Mouse (Mus musculus): ENCODE results near the gene Tnfsf10. TPM values are rescaled to one million over a fixed set of nuclear protein-coding genes. Genes with fewer than 3 reads are reported as not detected.

The Tnfsf10 gene
- polyA plus RNA-seq, 1 experiment = 1.6 TPM

DNA sequence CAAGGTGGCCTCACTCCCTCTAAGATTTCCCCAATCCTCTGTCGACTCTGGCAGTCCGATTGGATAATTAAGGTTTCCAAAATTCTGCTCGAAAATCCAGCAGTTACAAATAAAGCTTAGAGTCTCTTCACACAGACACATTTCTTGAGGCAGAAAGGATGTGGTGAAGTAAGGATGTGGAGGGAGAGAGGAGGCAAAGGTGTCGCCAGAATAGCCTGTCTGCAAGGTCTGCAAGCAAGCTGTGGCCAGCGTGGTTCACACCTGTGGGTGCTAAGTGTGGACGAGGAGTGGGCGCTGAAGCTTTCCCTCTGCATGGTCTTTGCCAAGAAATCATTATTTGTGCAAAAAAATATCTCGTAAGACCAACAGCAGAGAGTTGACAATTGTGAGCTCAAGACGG, 5.8 kb downstream of the Tnfsf10 start:
- TF ChIP-seq CTCF (IDR thresholded peaks at IDR 0.05; ENCODE audit: extremely low read depth, insufficient read depth, insufficient read length, insufficient replicate concordance) = no peak
- no peak for TF ChIP-seq POLR2A (IDR thresholded peaks at IDR 0.05; ENCODE audit: low read depth, low read length)
- Histone ChIP-seq H3K27ac (ENCODE audit: insufficient read depth, low read length) (no peak overlapping the region), H3K4me1 (ENCODE audit: control insufficient read depth, insufficient read depth, insufficient read length) (peaks cover 4% of the 10 kb centered on the region; the same call in 1 of the 2 replicates), H3K4me3 (ENCODE audit: extremely low read depth, insufficient read depth, insufficient read length) (no peak overlapping the region), H3K36me3 (ENCODE audit: control insufficient read depth, insufficient read depth, low read length) (no peaks in the 10 kb centered on the region), H3K27me3 (ENCODE audit: control insufficient read depth, insufficient read depth, low read length) (no peaks in the 10 kb centered on the region)
- 62% methylated on average over 9 of the region's 9 CpGs for WGBS
- DNase-seq (ENCODE audit: low read depth in 1 of 2, low spot score in 2 of 2) = no peak

DNA sequence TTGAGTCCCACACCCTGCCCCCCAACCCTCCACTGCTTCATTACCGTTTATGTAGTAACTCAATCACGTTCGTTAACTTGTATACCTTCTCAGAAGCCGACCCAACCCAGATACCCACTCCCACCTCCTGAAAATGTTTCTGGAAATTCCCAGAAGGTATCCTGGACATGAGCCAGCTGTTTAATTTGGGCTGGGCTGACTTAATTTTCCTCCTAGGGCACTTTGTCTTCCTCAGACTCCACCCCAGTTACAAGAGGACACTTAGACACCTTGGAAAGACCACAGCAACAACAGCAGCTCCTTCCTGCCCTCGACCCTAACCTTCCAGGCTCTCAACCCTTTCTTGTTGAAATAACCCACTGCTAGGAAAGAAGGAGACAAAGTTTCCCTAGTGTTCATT, 6.7 kb downstream of the Tnfsf10 start:
- Histone ChIP-seq H3K36me3 (ENCODE audit: control insufficient read depth, insufficient read depth, low read length) (no peaks in the 10 kb centered on the region), H3K27me3 (ENCODE audit: control insufficient read depth, insufficient read depth, low read length) (no peaks in the 10 kb centered on the region), H3K27ac (ENCODE audit: insufficient read depth, low read length) (no peak overlapping the region), H3K4me1 (ENCODE audit: control insufficient read depth, insufficient read depth, insufficient read length) (peaks cover 2% of the 10 kb centered on the region; the same call in 1 of the 2 replicates), H3K4me3 (ENCODE audit: extremely low read depth, insufficient read depth, insufficient read length) (no peak overlapping the region)
- no peak for DNase-seq (ENCODE audit: low read depth in 1 of 2, low spot score in 2 of 2)
- no peak for TF ChIP-seq POLR2A (IDR thresholded peaks at IDR 0.05; ENCODE audit: low read depth, low read length)
- no peak for TF ChIP-seq CTCF (IDR thresholded peaks at IDR 0.05; ENCODE audit: extremely low read depth, insufficient read depth, insufficient read length, insufficient replicate concordance)
- 90% methylated on average over 5 of the region's 5 CpGs for WGBS

DNA sequence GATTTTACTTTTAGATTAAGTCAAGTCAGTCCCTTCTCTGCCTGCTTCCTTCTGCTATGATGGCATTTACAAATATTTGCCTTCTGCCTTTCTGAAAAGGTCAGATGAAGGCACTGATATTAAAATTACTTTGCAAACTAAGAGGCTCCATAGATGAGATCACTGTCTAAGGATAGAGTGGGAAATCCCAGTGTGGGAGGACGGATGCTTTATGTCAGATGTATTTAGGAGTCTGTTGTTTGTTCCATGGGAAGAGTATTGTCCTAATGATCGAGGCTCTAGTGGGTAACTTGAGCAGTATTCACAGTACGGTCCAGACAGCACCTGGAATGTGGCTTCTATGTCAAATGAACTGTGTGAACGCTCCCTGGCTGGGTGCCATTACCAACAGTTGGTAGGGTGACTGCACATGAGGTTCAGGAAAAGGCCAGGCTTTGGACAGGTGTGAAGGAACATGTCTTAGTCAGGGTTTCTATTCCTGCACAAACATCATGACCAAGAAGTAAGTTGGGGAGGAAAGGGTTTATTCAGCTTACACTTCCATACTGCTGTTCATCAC, 9.9 kb downstream of the Tnfsf10 start:
- H3K4me1 ChIP-seq (ENCODE audit: control insufficient read depth, insufficient read depth, insufficient read length) = peaks cover 2% of the 10 kb centered on the region; the same call in 1 of the 2 replicates
- H3K36me3 ChIP-seq (ENCODE audit: control insufficient read depth, insufficient read depth, low read length) = no peaks in the 10 kb centered on the region
- no peak overlapping the region for H3K4me3 ChIP-seq (ENCODE audit: extremely low read depth, insufficient read depth, insufficient read length)
- TF ChIP-seq CTCF (IDR thresholded peaks at IDR 0.05; ENCODE audit: extremely low read depth, insufficient read depth, insufficient read length, insufficient replicate concordance) (no peak), POLR2A (IDR thresholded peaks at IDR 0.05; ENCODE audit: low read depth, low read length) (no peak)
- 79% methylated on average over 4 of the region's 4 CpGs for WGBS
- no peak for DNase-seq (ENCODE audit: low read depth in 1 of 2, low spot score in 2 of 2)
- no peaks in the 10 kb centered on the region for H3K27me3 ChIP-seq (ENCODE audit: control insufficient read depth, insufficient read depth, low read length)
- no peak overlapping the region for H3K27ac ChIP-seq (ENCODE audit: insufficient read depth, low read length)

DNA sequence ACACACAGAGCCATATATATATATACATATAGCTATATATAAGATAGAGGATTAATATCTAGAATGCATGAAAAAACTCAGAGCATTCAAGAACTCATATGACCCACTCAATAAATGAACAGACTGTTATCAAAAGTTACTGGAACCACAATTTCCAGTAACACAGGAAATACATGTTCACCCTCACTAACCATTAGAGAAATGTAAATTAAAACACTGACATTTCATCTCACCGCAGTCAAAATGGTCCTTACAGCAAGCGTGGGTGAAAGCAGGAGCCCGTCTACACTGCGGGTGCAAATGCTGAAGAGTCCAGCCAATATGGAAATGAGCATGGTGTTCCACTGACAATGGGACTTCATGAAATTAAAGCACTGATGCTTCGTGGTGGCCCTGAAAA, 13.9 kb downstream of the Tnfsf10 start:
- Histone ChIP-seq H3K4me3 (ENCODE audit: extremely low read depth, insufficient read depth, insufficient read length) (no peak overlapping the region), H3K36me3 (ENCODE audit: control insufficient read depth, insufficient read depth, low read length) (peaks cover 4% of the 10 kb centered on the region), H3K27me3 (ENCODE audit: control insufficient read depth, insufficient read depth, low read length) (no peaks in the 10 kb centered on the region), H3K27ac (ENCODE audit: insufficient read depth, low read length) (no peak overlapping the region), H3K4me1 (ENCODE audit: control insufficient read depth, insufficient read depth, insufficient read length) (peaks cover 2% of the 10 kb centered on the region; the same call in 1 of the 2 replicates)
- DNase-seq (ENCODE audit: low read depth in 1 of 2, low spot score in 2 of 2) = no peak
- 14% methylated on average over 5 of the region's 5 CpGs for WGBS
- TF ChIP-seq CTCF (IDR thresholded peaks at IDR 0.05; ENCODE audit: extremely low read depth, insufficient read depth, insufficient read length, insufficient replicate concordance) (no peak), POLR2A (IDR thresholded peaks at IDR 0.05; ENCODE audit: low read depth, low read length) (no peak)

DNA sequence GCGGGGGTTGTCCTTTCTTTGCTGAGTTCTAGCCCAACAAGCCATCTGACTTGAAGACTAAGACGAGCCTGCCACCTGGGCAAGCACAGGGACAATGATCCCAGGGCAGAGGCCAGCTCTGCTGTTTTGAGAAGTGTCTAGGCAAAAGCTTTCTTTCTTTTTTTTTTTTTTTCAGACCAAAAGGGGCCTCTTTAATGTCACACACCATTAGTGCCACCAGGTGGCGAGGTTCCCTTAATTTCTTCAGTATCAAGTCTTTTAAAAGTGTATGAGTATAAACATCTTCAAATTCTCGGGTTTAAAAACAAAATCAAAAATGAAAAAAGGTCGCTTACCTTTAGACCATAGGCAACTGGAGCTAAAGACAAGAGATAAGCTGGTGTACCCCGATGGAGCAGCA, 21.6 kb downstream of the Tnfsf10 start:
- 30% methylated on average over 6 of the region's 6 CpGs for WGBS
- Histone ChIP-seq H3K27ac (ENCODE audit: insufficient read depth, low read length) (no peak overlapping the region), H3K4me3 (ENCODE audit: extremely low read depth, insufficient read depth, insufficient read length) (no peak overlapping the region), H3K36me3 (ENCODE audit: control insufficient read depth, insufficient read depth, low read length) (peaks cover 4% of the 10 kb centered on the region), H3K27me3 (ENCODE audit: control insufficient read depth, insufficient read depth, low read length) (no peaks in the 10 kb centered on the region), H3K4me1 (ENCODE audit: control insufficient read depth, insufficient read depth, insufficient read length) (no peaks in the 10 kb centered on the region)
- no peak for TF ChIP-seq POLR2A (IDR thresholded peaks at IDR 0.05; ENCODE audit: low read depth, low read length)
- no peak for TF ChIP-seq CTCF (IDR thresholded peaks at IDR 0.05; ENCODE audit: extremely low read depth, insufficient read depth, insufficient read length, insufficient replicate concordance)
- no peak for DNase-seq (ENCODE audit: low read depth in 1 of 2, low spot score in 2 of 2)

DNA sequence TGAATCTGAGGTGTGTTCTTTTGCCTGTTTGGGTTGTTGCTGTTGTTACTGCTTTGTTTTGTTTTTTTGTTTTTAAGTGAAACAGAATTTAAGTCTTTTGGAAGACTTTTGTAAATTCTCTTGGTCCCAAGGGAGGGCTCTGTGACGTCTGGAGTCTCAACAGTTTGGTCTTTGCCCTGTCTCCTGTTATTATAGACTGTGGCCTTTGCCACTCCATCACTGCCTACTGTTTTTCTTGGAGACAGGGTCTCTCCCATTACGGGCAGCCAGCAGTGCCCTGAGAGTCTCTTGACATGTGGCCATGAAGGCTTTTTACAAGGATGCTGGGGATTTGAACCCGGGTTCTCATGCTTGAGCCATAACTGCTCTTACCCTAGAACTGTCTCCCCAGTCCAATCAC, 22.1 kb downstream of the Tnfsf10 start:
- Histone ChIP-seq H3K27me3 (ENCODE audit: control insufficient read depth, insufficient read depth, low read length) (no peaks in the 10 kb centered on the region), H3K36me3 (ENCODE audit: control insufficient read depth, insufficient read depth, low read length) (peaks cover 4% of the 10 kb centered on the region), H3K4me1 (ENCODE audit: control insufficient read depth, insufficient read depth, insufficient read length) (no peaks in the 10 kb centered on the region), H3K4me3 (ENCODE audit: extremely low read depth, insufficient read depth, insufficient read length) (no peak overlapping the region), H3K27ac (ENCODE audit: insufficient read depth, low read length) (no peak overlapping the region)
- TF ChIP-seq POLR2A (IDR thresholded peaks at IDR 0.05; ENCODE audit: low read depth, low read length) = no peak
- no peak for TF ChIP-seq CTCF (IDR thresholded peaks at IDR 0.05; ENCODE audit: extremely low read depth, insufficient read depth, insufficient read length, insufficient replicate concordance)
- DNase-seq (ENCODE audit: low read depth in 1 of 2, low spot score in 2 of 2) = no peak
- WGBS = 83% methylated on average over 3 of the region's 3 CpGs

DNA sequence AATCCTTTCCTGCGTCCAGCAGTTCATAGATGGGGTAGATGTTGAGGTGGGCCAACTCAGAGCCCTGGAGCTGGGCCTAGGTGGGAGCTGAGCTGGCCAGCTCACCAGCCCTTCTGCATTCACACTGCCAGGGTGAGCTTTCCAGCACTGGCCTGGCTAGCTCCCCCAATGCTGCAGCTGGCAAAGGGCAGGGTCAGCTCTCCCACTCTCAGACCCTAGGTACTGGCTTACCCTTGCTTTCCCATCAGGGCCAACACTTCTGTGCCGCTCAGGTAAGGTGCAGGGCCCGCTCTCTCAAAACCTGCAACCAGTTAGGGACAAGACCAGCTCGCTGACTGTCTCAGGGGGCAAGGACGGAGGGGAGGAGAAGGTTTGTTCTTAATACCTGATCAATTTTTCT, 23.9 kb downstream of the Tnfsf10 start:
- no peaks in the 10 kb centered on the region for H3K27me3 ChIP-seq (ENCODE audit: control insufficient read depth, insufficient read depth, low read length)
- WGBS = 94% methylated on average over 5 of the region's 5 CpGs
- no peak overlapping the region for H3K27ac ChIP-seq (ENCODE audit: insufficient read depth, low read length)
- no peaks in the 10 kb centered on the region; the same call in none of the 2 replicates for H3K36me3 ChIP-seq (ENCODE audit: control insufficient read depth, insufficient read depth, low read length)
- DNase-seq (ENCODE audit: low read depth in 1 of 2, low spot score in 2 of 2) = no peak
- no peak overlapping the region for H3K4me3 ChIP-seq (ENCODE audit: extremely low read depth, insufficient read depth, insufficient read length)
- TF ChIP-seq CTCF (IDR thresholded peaks at IDR 0.05; ENCODE audit: extremely low read depth, insufficient read depth, insufficient read length, insufficient replicate concordance) (no peak), POLR2A (IDR thresholded peaks at IDR 0.05; ENCODE audit: low read depth, low read length) (no peak)
- no peaks in the 10 kb centered on the region for H3K4me1 ChIP-seq (ENCODE audit: control insufficient read depth, insufficient read depth, insufficient read length)
